Mouse (Mus musculus) myocyte (in vitro differentiated cells): Measurements from ENCODE around the gene Plxnc1. TPM values are rescaled to one million over a fixed set of nuclear protein-coding genes. Genes with fewer than 3 reads are reported as not detected.

Experiments used
- H3K27me3 ChIP-seq: one replicate; pipeline ENCODE4 v1.6.1; 2011; ENCODE audit not compliant: control insufficient read depth, insufficient read depth, insufficient read length
- H3K36me3 ChIP-seq: one replicate; pipeline ENCODE4 v1.6.1; 2011; ENCODE audit not compliant: control insufficient read depth, insufficient read depth
- H3K4me2 ChIP-seq: one replicate; pipeline ENCODE4 v1.6.1; 2011; ENCODE audit warnings: low read depth, control low read depth
- H3K4me3 ChIP-seq: one replicate; pipeline ENCODE4 v1.5.1; 2011; ENCODE audit warnings: mild to moderate bottlenecking, control low read depth, moderate library complexity
- H3K79me2 ChIP-seq: one replicate; pipeline ENCODE4 v1.6.1; 2011; ENCODE audit not compliant: control insufficient read depth, insufficient read depth
- H3ac ChIP-seq: one replicate; pipeline ENCODE4 v1.6.1; 2011; ENCODE audit not compliant: control insufficient read depth, insufficient read length
- CEBPB ChIP-seq: IDR thresholded peaks from 2 replicates; pipeline ENCODE4 v1.6.1; 2011; ENCODE audit warnings: mild to moderate bottlenecking, moderate library complexity; ENCODE audit not compliant: poor library complexity, insufficient read depth, severe bottlenecking
- E2F4 ChIP-seq: IDR thresholded peaks from one replicate; pipeline ENCODE4 v1.6.1; 2011; ENCODE audit warnings: mild to moderate bottlenecking, control low read depth, moderate library complexity; ENCODE audit not compliant: insufficient read depth
- MAX ChIP-seq: IDR thresholded peaks from one replicate; pipeline ENCODE4 v1.6.1; 2011; ENCODE audit warnings: low read depth, mild to moderate bottlenecking, control low read depth
- MYOD1 ChIP-seq, 3 experiments: IDR thresholded peaks; one replicate each; pipeline ENCODE4 v1.6.1; 2011; ENCODE audit warnings: control low read depth in 2 of 3, low read depth in 2 of 3, mild to moderate bottlenecking in 2 of 3, moderate library complexity in 1 of 3; ENCODE audit not compliant: insufficient read length in 2 of 3, control insufficient read depth in 1 of 3
- MYOG ChIP-seq, 3 experiments: IDR thresholded peaks; one replicate each; pipeline ENCODE4 v1.6.1; 2011; ENCODE audit warnings: control low read depth in 2 of 3, low read depth in 2 of 3, mild to moderate bottlenecking in 2 of 3; ENCODE audit not compliant: insufficient read length in 2 of 3, control insufficient read depth in 1 of 3, insufficient read depth in 1 of 3
- POLR2A ChIP-seq: IDR thresholded peaks from one replicate; pipeline ENCODE4 v1.6.1; 2011; ENCODE audit warnings: low read depth, mild to moderate bottlenecking, control low read depth, moderate library complexity; ENCODE audit not compliant: insufficient read length
- POLR2AphosphoS2 ChIP-seq: IDR thresholded peaks from one replicate; pipeline ENCODE4 v1.6.1; 2011; ENCODE audit warnings: low read depth, control low read depth; ENCODE audit not compliant: insufficient read length
- REST ChIP-seq: IDR thresholded peaks from one replicate; pipeline ENCODE4 v1.6.1; 2011; ENCODE audit warnings: mild to moderate bottlenecking, control low read depth, moderate library complexity; ENCODE audit not compliant: insufficient read depth, insufficient read length
- SRF ChIP-seq: IDR thresholded peaks from one replicate; pipeline ENCODE4 v1.6.1; 2011; ENCODE audit warnings: low read depth; ENCODE audit not compliant: control insufficient read depth, insufficient read length
- TCF12 ChIP-seq: IDR thresholded peaks from one replicate; pipeline ENCODE4 v1.6.1; 2011; ENCODE audit warnings: mild to moderate bottlenecking, control low read depth; ENCODE audit not compliant: poor library complexity, insufficient read depth, severe bottlenecking
- TCF3 ChIP-seq: IDR thresholded peaks from one replicate; pipeline ENCODE4 v1.6.1; 2011; ENCODE audit warnings: low read depth, control low read depth; ENCODE audit not compliant: insufficient read length
- USF1 ChIP-seq: IDR thresholded peaks from one replicate; pipeline ENCODE4 v1.6.1; 2011; ENCODE audit warnings: low read depth, mild to moderate bottlenecking, control low read depth, moderate library complexity
- polyA plus RNA-seq: library from polyadenylated mRNA; unstranded; fragments of >200 nt; fragmentation: generic; extraction: Trizol; gene quantifications from one replicate; pipeline ENCODE4 v1.2.1, GENCODE M21; 2012; ENCODE audit warnings: missing spikeins

Plxnc1 gene
- polyA plus RNA-seq, 1 experiment: not detected

DNA sequence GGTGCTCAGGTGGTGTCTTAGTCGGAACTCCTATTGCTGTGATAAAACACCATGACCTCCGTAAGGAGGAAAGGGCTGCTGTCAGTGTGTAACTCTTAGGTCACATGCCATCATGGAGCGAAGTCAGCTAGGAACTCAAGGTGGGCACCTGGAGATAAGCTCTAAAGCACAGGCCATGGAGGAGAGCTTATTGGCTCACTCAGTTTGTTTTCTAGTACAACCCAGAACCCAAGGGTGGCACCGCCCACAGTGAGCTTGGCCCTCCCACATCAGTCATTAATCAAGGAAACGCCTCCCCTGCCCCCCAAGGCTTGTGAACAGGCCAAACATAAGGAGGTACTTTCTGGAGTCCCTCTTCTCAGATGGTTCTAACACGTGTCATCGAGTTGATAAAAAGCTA is 22.8 kb upstream of the Plxnc1 start:
- Histone ChIP-seq H3K4me3 (no peak overlapping the region), H3K36me3 (no peaks in the 10 kb centered on the region), H3K79me2 (no peaks in the 10 kb centered on the region), H3ac (no peak overlapping the region), H3K27me3 (no peaks in the 10 kb centered on the region), H3K4me2 (no peak overlapping the region)
- TF ChIP-seq MYOG (IDR thresholded peaks at IDR 0.05; ENCODE audit: control insufficient read depth in 1 of 3, insufficient read depth in 1 of 3, insufficient read length in 2 of 3, low read depth in 2 of 3) (no peak), SRF (no peak), TCF12 (no peak), TCF3 (no peak), MYOD1 (IDR thresholded peaks at IDR 0.05; ENCODE audit: control insufficient read depth in 1 of 3, insufficient read length in 2 of 3, low read depth in 2 of 3) (no peak), E2F4 (no peak), POLR2A (no peak), MAX (no peak)

DNA sequence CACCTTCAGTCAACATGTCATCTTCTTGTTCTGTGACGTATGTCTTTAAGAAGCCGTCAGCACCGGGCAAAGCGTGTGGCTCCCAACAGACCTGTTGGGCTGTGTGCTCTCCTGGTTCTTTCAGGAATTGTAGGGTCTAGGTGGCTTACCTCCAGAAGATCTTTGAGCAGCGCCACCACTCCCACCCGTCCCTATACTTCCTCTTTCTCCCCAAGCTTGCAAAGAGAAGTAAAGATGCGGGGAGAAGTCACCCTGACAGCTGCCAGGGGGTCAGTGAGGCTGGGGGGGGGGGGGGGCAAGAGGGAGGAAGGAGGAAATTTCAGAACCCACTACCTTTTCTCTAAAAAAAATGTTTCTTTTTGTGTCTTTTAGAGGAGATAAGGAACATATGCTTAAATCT is 22.2 kb upstream of the Plxnc1 start:
- Histone ChIP-seq H3K36me3 (no peaks in the 10 kb centered on the region), H3K79me2 (no peaks in the 10 kb centered on the region), H3K4me3 (no peak overlapping the region), H3ac (no peak overlapping the region), H3K27me3 (no peaks in the 10 kb centered on the region), H3K4me2 (no peak overlapping the region)
- TF ChIP-seq TCF12 (no peak), SRF (no peak), MYOG (IDR thresholded peaks at IDR 0.05; ENCODE audit: control insufficient read depth in 1 of 3, insufficient read depth in 1 of 3, insufficient read length in 2 of 3, low read depth in 2 of 3) (no peak), TCF3 (no peak), MAX (no peak), REST (no peak), POLR2A (no peak), MYOD1 (IDR thresholded peaks at IDR 0.05; ENCODE audit: control insufficient read depth in 1 of 3, insufficient read length in 2 of 3, low read depth in 2 of 3) (no peak), USF1 (no peak), E2F4 (no peak), POLR2AphosphoS2 (no peak), CEBPB (no peak)

DNA sequence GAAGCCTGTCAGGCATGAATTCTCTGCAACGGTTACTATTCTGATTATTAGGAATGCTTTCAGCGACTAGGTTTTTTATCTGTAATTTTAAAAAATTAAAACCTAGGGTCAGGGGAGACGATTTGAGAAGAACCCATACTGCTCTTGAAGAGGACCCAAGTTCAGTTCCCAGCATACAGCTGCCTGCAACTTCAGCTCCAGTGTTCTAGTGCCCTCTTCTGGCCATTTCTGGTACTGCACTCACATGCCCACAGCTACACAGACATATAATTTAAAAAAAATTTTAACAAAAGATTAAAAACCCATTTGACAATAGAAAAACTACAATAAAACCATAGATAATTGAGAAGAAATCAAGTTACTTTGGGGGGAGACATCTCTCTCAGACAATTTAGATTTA is 20.5 kb upstream of the Plxnc1 start:
- Histone ChIP-seq H3K36me3 (no peaks in the 10 kb centered on the region), H3K4me2 (no peak overlapping the region), H3K79me2 (no peaks in the 10 kb centered on the region), H3K4me3 (no peak overlapping the region), H3K27me3 (peaks cover under 1% of the 10 kb centered on the region), H3ac (no peak overlapping the region)
- TF ChIP-seq REST (no peak), MYOD1 (IDR thresholded peaks at IDR 0.05; ENCODE audit: control insufficient read depth in 1 of 3, insufficient read length in 2 of 3, low read depth in 2 of 3) (no peak), MYOG (IDR thresholded peaks at IDR 0.05; ENCODE audit: control insufficient read depth in 1 of 3, insufficient read depth in 1 of 3, insufficient read length in 2 of 3, low read depth in 2 of 3) (no peak), POLR2AphosphoS2 (no peak), MAX (no peak), TCF3 (no peak), SRF (no peak), POLR2A (no peak), CEBPB (no peak), TCF12 (no peak), E2F4 (no peak)

DNA sequence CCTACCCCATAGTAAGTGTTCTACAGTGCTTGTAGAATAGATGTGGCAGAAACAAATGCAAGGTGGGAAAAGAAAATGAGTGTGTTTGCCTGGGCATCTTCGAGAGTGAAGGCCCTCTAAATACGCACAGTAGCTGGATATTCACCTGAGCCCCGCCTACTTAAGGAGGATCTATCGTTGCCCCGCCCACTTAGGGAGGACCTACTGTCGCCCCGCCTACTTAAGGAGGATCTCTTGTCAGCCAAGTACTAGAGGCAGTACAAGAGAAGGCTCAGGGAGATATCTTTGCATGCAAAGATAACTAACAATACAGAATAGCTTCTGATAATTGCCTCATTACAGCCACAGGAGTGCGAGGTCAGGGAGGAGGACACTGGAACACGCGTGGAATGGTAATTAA is 17.4 kb upstream of the Plxnc1 start:
- Histone ChIP-seq H3K4me2 (no peak overlapping the region), H3K36me3 (no peaks in the 10 kb centered on the region), H3K4me3 (no peak overlapping the region), H3ac (no peak overlapping the region), H3K79me2 (no peaks in the 10 kb centered on the region), H3K27me3 (peaks cover 9% of the 10 kb centered on the region)
- TF ChIP-seq TCF3 (no peak), E2F4 (no peak), TCF12 (no peak), POLR2A (no peak)

DNA sequence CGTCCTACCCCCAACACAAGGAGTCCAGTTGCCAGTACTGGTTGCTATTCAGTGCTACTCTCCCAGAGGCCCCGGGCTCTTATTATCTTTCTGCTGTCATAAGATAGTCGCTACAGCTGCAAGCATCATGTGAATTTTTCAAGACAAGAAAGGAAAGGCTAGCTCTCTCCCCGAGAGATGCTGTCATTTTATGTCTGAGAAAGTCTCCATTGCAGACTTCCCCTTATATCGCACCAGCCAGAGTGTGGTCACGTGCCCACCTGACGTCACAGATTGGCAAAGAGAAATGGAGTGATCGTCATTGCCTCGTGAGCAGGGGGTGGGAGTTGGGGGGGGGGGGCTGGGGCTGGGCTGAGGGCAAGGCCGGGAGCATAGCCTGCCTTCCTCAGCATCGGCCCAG is 16.6 kb upstream of the Plxnc1 start:
- Histone ChIP-seq H3K79me2 (no peaks in the 10 kb centered on the region), H3ac (no peak overlapping the region), H3K4me3 (no peak overlapping the region), H3K4me2 (no peak overlapping the region), H3K36me3 (no peaks in the 10 kb centered on the region), H3K27me3 (peaks cover 9% of the 10 kb centered on the region)
- TF ChIP-seq MYOG (IDR thresholded peaks at IDR 0.05; ENCODE audit: control insufficient read depth in 1 of 3, insufficient read depth in 1 of 3, insufficient read length in 2 of 3, low read depth in 2 of 3) (no peak), MAX (no peak), POLR2AphosphoS2 (no peak), CEBPB (no peak)
